Mouse (Mus musculus) G1E (cell line): ENCODE data around the gene Dnajb2. TPM values are rescaled to one million over a fixed set of nuclear protein-coding genes. Genes with fewer than 3 reads are reported as not detected.

Source experiments
- ATAC-seq: 2 replicates; pipeline ENCODE4 v1.8.0; 2016; ENCODE audit warnings: mild to moderate bottlenecking; ENCODE audit not compliant: insufficient number of reproducible peaks, poor library complexity, low FRiP score, severe bottlenecking; ENCODE audit errors: extremely low read depth
- DNase-seq: peaks from one replicate; pipeline ENCODE4 v3.0.0; 2012; ENCODE audit warnings: low spot score
- H3K27me3 ChIP-seq: 2 replicates; pipeline ENCODE4 v1.6.1; 2012; ENCODE audit warnings: mild to moderate bottlenecking, low read length, inconsistent platforms; ENCODE audit not compliant: insufficient read depth
- H3K36me3 ChIP-seq: replicated peaks from 2 replicates; pipeline ENCODE3; 2012; ENCODE audit warnings: mild to moderate bottlenecking, inconsistent platforms
- H3K4me1 ChIP-seq: 2 replicates; pipeline ENCODE4 v1.6.1; 2012; ENCODE audit warnings: low read depth, low read length, inconsistent platforms, mixed read lengths; ENCODE audit not compliant: insufficient read depth
- H3K4me3 ChIP-seq: 2 replicates; pipeline ENCODE4 v1.5.1; 2012; ENCODE audit warnings: low read depth, mild to moderate bottlenecking, inconsistent platforms, low read length, moderate library complexity, mixed read lengths
- H3K9me3 ChIP-seq: replicated peaks from 2 replicates; pipeline ENCODE4 v1.6.1; 2012; ENCODE audit warnings: inconsistent platforms
- CTCF ChIP-seq: IDR thresholded peaks from 2 replicates; pipeline ENCODE4 v1.5.1; 2012; ENCODE audit warnings: low read depth, low read length, inconsistent platforms, mixed read lengths
- GATA1 ChIP-seq: IDR thresholded peaks from 2 replicates; pipeline ENCODE4 v1.6.1; 2012; ENCODE audit warnings: borderline replicate concordance, low read length, inconsistent platforms, mixed read lengths
- GATA2 ChIP-seq: IDR thresholded peaks from 2 replicates; pipeline ENCODE4 v1.6.1; 2012; ENCODE audit warnings: low read depth, low read length, inconsistent platforms, borderline replicate concordance
- POLR2AphosphoS5 ChIP-seq: IDR thresholded peaks from 2 replicates; pipeline ENCODE4 v1.6.1; 2012; ENCODE audit warnings: low read depth, low read length, inconsistent platforms; ENCODE audit not compliant: insufficient replicate concordance
- TAL1 ChIP-seq: conservative IDR thresholded peaks from 2 replicates; pipeline ENCODE4 v1.6.1; 2012; ENCODE audit warnings: low read depth, low read length, inconsistent platforms, mixed read lengths
- polyA plus RNA-seq: library from polyadenylated mRNA; stranded (reverse); fragments of >175 nt; gene quantifications from 2 replicates; pipeline ENCODE4 v1.2.3, GENCODE M21; 2012
- total RNA-seq, 2 experiments: library from RNA; stranded (forward) in 1 of 2; stranded (reverse) in 1 of 2; fragments of 200-1000 nt in 1 of 2; fragments of >200 nt in 1 of 2; fragmentation: Nextera tagmentation in 1 of 2; gene quantifications; 2 replicates each; pipeline ENCODE4 v1.2.3; 2014 to 2017

Dnajb2 gene
- total and polyA plus RNA-seq, 3 experiments: 11.1 to 63.3 (median 13.9) TPM

- H3K4me3 ChIP-seq: no peak overlapping the region
- H3K4me1 ChIP-seq: 0 out of 2 replicates have a peak, but pooled peaks cover 2% of the 10 kb centered on the region
- DNase-seq: no peak
- TF ChIP-seq POLR2AphosphoS5 (no peak), GATA2 (no peak), CTCF (no peak), TAL1 (no peak), GATA1 (no peak)
- no peaks in the 10 kb centered on the region for H3K36me3 ChIP-seq
- no peaks in the 10 kb centered on the region for H3K9me3 ChIP-seq
- no peak for ATAC-seq
- H3K27me3 ChIP-seq: peaks cover 28% of the 10 kb centered on the region
Measured at GRCm38 (mm10) chr1:75289888-75290431, 53.8 kb downstream of the Dnajb2 start.

- H3K4me1 ChIP-seq: 0 out of 2 replicates have a peak, but pooled peaks cover 2% of the 10 kb centered on the region
- H3K27me3 ChIP-seq: peaks cover 28% of the 10 kb centered on the region
- H3K4me3 ChIP-seq: no peak overlapping the region
- TF ChIP-seq GATA1 (no peak), TAL1 (no peak), CTCF (no peak), POLR2AphosphoS5 (no peak), GATA2 (no peak)
- H3K36me3 ChIP-seq: no peaks in the 10 kb centered on the region
- DNase-seq (peak; percentile 21), ATAC-seq (no peak)
- no peaks in the 10 kb centered on the region for H3K9me3 ChIP-seq
Measured at GRCm38 (mm10) chr1:75290582-75290981, 54.4 kb downstream of the Dnajb2 start.

- H3K9me3 ChIP-seq: no peaks in the 10 kb centered on the region
- DNase-seq: no peak
- peaks cover 32% of the 10 kb centered on the region for H3K27me3 ChIP-seq
- no peaks in the 10 kb centered on the region for H3K36me3 ChIP-seq
- TF ChIP-seq GATA1: no peak
- TF ChIP-seq CTCF: no peak
- TF ChIP-seq POLR2AphosphoS5: no peak
- TF ChIP-seq GATA2: no peak
- no peak for TF ChIP-seq TAL1
- H3K4me1 ChIP-seq: 0 out of 2 replicates have a peak, but pooled peaks cover 2% of the 10 kb centered on the region
- ATAC-seq: no peak
- no peak overlapping the region for H3K4me3 ChIP-seq
Measured at GRCm38 (mm10) chr1:75291321-75291720, 55.1 kb downstream of the Dnajb2 start.

DNA sequence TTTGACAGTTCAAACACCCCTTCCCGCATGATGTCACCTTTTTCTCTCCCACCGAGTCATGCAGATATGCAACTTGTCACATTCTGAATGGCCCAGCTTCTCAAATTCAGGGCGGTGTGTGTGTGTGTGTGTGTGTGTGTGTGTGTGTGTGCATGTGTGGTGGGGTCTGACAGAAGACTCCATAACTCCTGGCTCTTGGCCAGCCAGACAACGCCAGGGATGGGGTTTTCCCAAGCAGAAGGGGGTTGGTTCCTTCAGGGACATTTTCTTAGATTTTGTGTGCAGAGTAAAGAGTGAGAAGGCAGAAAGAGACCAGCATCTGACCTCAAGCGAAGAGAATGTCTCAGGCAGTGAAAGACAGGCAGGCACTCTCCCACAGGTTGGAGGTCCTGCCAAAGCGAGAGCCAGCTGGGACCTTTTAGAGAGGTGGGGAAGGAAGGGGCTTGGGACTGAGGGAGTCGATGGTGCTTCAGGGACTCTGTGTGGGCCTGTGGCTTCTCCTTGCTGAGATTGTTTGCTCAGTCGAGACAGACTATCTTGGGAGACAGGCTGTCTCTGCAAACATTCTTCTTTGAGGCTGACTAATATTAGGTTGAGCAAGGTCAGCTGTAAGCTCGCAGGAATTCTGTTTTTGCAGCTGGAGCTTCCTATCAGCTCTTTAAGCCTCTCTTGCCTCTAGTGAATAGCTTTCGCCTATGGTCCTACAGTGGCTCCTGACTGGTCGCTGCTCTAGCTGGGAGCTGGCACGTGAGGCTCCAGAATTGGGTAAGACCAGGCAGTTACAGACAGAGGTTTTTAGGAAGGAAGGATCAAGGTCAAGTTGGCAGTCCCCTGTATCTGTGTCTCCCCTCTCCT is 56.5 kb downstream of the Dnajb2 start:
- no peaks in the 10 kb centered on the region for H3K36me3 ChIP-seq
- TF ChIP-seq TAL1 (no peak), POLR2AphosphoS5 (no peak), GATA1 (no peak), CTCF (no peak), GATA2 (no peak)
- H3K9me3 ChIP-seq: no peaks in the 10 kb centered on the region
- H3K4me3 ChIP-seq: no peak overlapping the region
- 0 out of 2 replicates have a peak, but pooled peaks cover 2% of the 10 kb centered on the region for H3K4me1 ChIP-seq
- H3K27me3 ChIP-seq: peaks cover 28% of the 10 kb centered on the region
- ATAC-seq (no peak), DNase-seq (no peak)

DNA sequence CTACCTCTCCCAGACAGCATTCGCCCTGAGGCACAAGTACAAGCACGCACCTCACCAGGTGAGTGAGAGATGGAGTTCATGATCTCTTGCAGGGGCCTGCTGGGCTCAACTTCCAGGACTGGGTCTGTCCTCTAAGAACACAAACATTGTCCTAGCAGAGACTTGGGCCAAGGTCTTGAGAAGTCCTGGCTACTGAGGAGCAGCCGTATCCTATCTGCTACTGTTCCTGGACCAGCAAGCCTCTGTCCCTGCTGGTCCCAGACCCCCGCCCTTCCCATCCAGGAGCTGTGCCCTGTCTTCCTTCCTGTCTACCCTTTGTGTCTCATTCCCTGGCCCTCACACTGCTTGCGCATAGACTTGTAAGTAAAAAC is 57.1 kb downstream of the Dnajb2 start:
- H3K9me3 ChIP-seq: no peaks in the 10 kb centered on the region
- H3K4me3 ChIP-seq: no peak overlapping the region
- H3K27me3 ChIP-seq: peaks cover 30% of the 10 kb centered on the region
- H3K36me3 ChIP-seq: no peaks in the 10 kb centered on the region
- TF ChIP-seq TAL1: no peak
- TF ChIP-seq GATA1: no peak
- no peak for TF ChIP-seq POLR2AphosphoS5
- no peak for TF ChIP-seq CTCF
- TF ChIP-seq GATA2: no peak
- ATAC-seq: no peak
- H3K4me1 ChIP-seq: 0 out of 2 replicates have a peak, but pooled peaks cover 2% of the 10 kb centered on the region
- DNase-seq: no peak

- Histone ChIP-seq H3K36me3 (no peaks in the 10 kb centered on the region), H3K9me3 (no peaks in the 10 kb centered on the region), H3K4me1 (0 out of 2 replicates have a peak, but pooled peaks cover 2% of the 10 kb centered on the region), H3K4me3 (no peak overlapping the region), H3K27me3 (peaks cover 23% of the 10 kb centered on the region)
- DNase-seq: no peak
- TF ChIP-seq GATA2 (no peak), POLR2AphosphoS5 (no peak), GATA1 (no peak), TAL1 (no peak), CTCF (no peak)
- no peak for ATAC-seq
Measured at GRCm38 (mm10) chr1:75294294-75294693, 58.1 kb downstream of the Dnajb2 start.

Other genes starting within 250 kb of the Dnajb2 start
Only the 20 nearest of the 21 such genes appear.
- 2.5 and 5.1 TPM in 2 replicates for gene Nhej1, start 111.2 kb upstream of the Dnajb2 start, total RNA-seq (2014; fragmentation: Nextera tagmentation)
- 12.3 and 12.4 TPM in 2 replicates for gene Nhej1, start 111.2 kb upstream of the Dnajb2 start, total RNA-seq (2017)
- gene Nhej1, start 111.2 kb upstream of the Dnajb2 start, polyA plus RNA-seq: 0.40 and 0.47 TPM in 2 replicates
- gene Slc23a3, start 102.5 kb upstream of the Dnajb2 start, total RNA-seq (2014; fragmentation: Nextera tagmentation): 0.83 and 1.5 TPM in 2 replicates
- gene Slc23a3, start 102.5 kb upstream of the Dnajb2 start, total RNA-seq (2017): 0.22 and 0.29 TPM in 2 replicates
- 0.03 TPM in 1 of 2 replicates, not detected in the other for gene Slc23a3, start 102.5 kb upstream of the Dnajb2 start, polyA plus RNA-seq
- gene Cnppd1, start 93.7 kb upstream of the Dnajb2 start, total RNA-seq (2014; fragmentation: Nextera tagmentation): 77.3 and 93.4 TPM in 2 replicates
- gene Cnppd1, start 93.7 kb upstream of the Dnajb2 start, total RNA-seq (2017): 140 and 143 TPM in 2 replicates
- 83.2 and 105 TPM in 2 replicates for gene Cnppd1, start 93.7 kb upstream of the Dnajb2 start, polyA plus RNA-seq
- gene Retreg2, start 93.6 kb upstream of the Dnajb2 start, total RNA-seq (2014; fragmentation: Nextera tagmentation): 85.7 and 93.8 TPM in 2 replicates
- gene Retreg2, start 93.6 kb upstream of the Dnajb2 start, total RNA-seq (2017): 111 and 120 TPM in 2 replicates
- gene Retreg2, start 93.6 kb upstream of the Dnajb2 start, polyA plus RNA-seq: 101 and 112 TPM in 2 replicates
- 45.8 and 58.0 TPM in 2 replicates for gene Zfand2b, start 67.8 kb upstream of the Dnajb2 start, total RNA-seq (2014; fragmentation: Nextera tagmentation)
- 47.7 and 53.7 TPM in 2 replicates for gene Zfand2b, start 67.8 kb upstream of the Dnajb2 start, total RNA-seq (2017)
- 21.0 and 24.2 TPM in 2 replicates for gene Zfand2b, start 67.8 kb upstream of the Dnajb2 start, polyA plus RNA-seq
- 19.5 and 132 TPM in 2 replicates for gene Abcb6, start 56.0 kb upstream of the Dnajb2 start, total RNA-seq (2014; fragmentation: Nextera tagmentation)
- 25.0 and 28.1 TPM in 2 replicates for gene Abcb6, start 56.0 kb upstream of the Dnajb2 start, total RNA-seq (2017)
- 5.4 and 9.5 TPM in 2 replicates for gene Abcb6, start 56.0 kb upstream of the Dnajb2 start, polyA plus RNA-seq
- 47.5 and 50.4 TPM in 2 replicates for gene Ankzf1, start 44.3 kb upstream of the Dnajb2 start, total RNA-seq (2014; fragmentation: Nextera tagmentation)
- gene Ankzf1, start 44.3 kb upstream of the Dnajb2 start, total RNA-seq (2017): 57.4 and 69.3 TPM in 2 replicates
- gene Ankzf1, start 44.3 kb upstream of the Dnajb2 start, polyA plus RNA-seq: 17.0 and 22.9 TPM in 2 replicates
- 40.0 and 46.2 TPM in 2 replicates for gene Atg9a, start 44.2 kb upstream of the Dnajb2 start, total RNA-seq (2014; fragmentation: Nextera tagmentation)
- 16.2 and 16.3 TPM in 2 replicates for gene Atg9a, start 44.2 kb upstream of the Dnajb2 start, total RNA-seq (2017)
- gene Atg9a, start 44.2 kb upstream of the Dnajb2 start, polyA plus RNA-seq: 34.2 and 47.5 TPM in 2 replicates
- 10.1 and 19.2 TPM in 2 replicates for gene Glb1l, start 25.6 kb upstream of the Dnajb2 start, total RNA-seq (2014; fragmentation: Nextera tagmentation)
- 11.0 and 12.5 TPM in 2 replicates for gene Glb1l, start 25.6 kb upstream of the Dnajb2 start, total RNA-seq (2017)
- gene Glb1l, start 25.6 kb upstream of the Dnajb2 start, polyA plus RNA-seq: 0.29 and 0.83 TPM in 2 replicates
- gene Stk16, start 25.6 kb upstream of the Dnajb2 start, total RNA-seq (2014; fragmentation: Nextera tagmentation): 59.4 and 78.2 TPM in 2 replicates
- 70.7 and 72.6 TPM in 2 replicates for gene Stk16, start 25.6 kb upstream of the Dnajb2 start, total RNA-seq (2017)
- gene Stk16, start 25.6 kb upstream of the Dnajb2 start, polyA plus RNA-seq: 114 and 133 TPM in 2 replicates
- 201 and 287 TPM in 2 replicates for gene Tuba4a, start 16.5 kb upstream of the Dnajb2 start, total RNA-seq (2014; fragmentation: Nextera tagmentation)
- 156 and 175 TPM in 2 replicates for gene Tuba4a, start 16.5 kb upstream of the Dnajb2 start, total RNA-seq (2017)
- 38.6 and 61.0 TPM in 2 replicates for gene Tuba4a, start 16.5 kb upstream of the Dnajb2 start, polyA plus RNA-seq
- not detected in 2 replicates for gene A630095N17Rik, start 4.3 kb upstream of the Dnajb2 start, total RNA-seq (2014; fragmentation: Nextera tagmentation)
- gene A630095N17Rik, start 4.3 kb upstream of the Dnajb2 start, total RNA-seq (2017): not detected in 2 replicates
- gene A630095N17Rik, start 4.3 kb upstream of the Dnajb2 start, polyA plus RNA-seq: not detected in 2 replicates
- not detected in 2 replicates for gene Ptprn, start 28.1 kb downstream of the Dnajb2 start, total RNA-seq (2014; fragmentation: Nextera tagmentation)
- 0.11 TPM in 1 of 2 replicates, not detected in the other for gene Ptprn, start 28.1 kb downstream of the Dnajb2 start, total RNA-seq (2017)
- gene Ptprn, start 28.1 kb downstream of the Dnajb2 start, polyA plus RNA-seq: 0.03 and 0.08 TPM in 2 replicates
- not detected in 2 replicates for gene Resp18, start 42.0 kb downstream of the Dnajb2 start, total RNA-seq (2014; fragmentation: Nextera tagmentation)
- gene Resp18, start 42.0 kb downstream of the Dnajb2 start, total RNA-seq (2017): not detected in 2 replicates
- not detected in 2 replicates for gene Resp18, start 42.0 kb downstream of the Dnajb2 start, polyA plus RNA-seq
- 56.3 and 73.7 TPM in 2 replicates for gene Dnpep, start 81.6 kb downstream of the Dnajb2 start, total RNA-seq (2014; fragmentation: Nextera tagmentation)
- 38.7 and 47.2 TPM in 2 replicates for gene Dnpep, start 81.6 kb downstream of the Dnajb2 start, total RNA-seq (2017)
- 69.4 and 79.0 TPM in 2 replicates for gene Dnpep, start 81.6 kb downstream of the Dnajb2 start, polyA plus RNA-seq
- gene Des, start 123.9 kb downstream of the Dnajb2 start, total RNA-seq (2014; fragmentation: Nextera tagmentation): 12.9 and 19.0 TPM in 2 replicates
- 3.4 and 5.6 TPM in 2 replicates for gene Des, start 123.9 kb downstream of the Dnajb2 start, total RNA-seq (2017)
- 12.7 and 13.8 TPM in 2 replicates for gene Des, start 123.9 kb downstream of the Dnajb2 start, polyA plus RNA-seq
- 1.9 and 7.7 TPM in 2 replicates for gene Speg, start 138.9 kb downstream of the Dnajb2 start, total RNA-seq (2014; fragmentation: Nextera tagmentation)
- gene Speg, start 138.9 kb downstream of the Dnajb2 start, total RNA-seq (2017): 1.9 and 2.3 TPM in 2 replicates
- gene Speg, start 138.9 kb downstream of the Dnajb2 start, polyA plus RNA-seq: 10.3 and 12.6 TPM in 2 replicates
- 179 and 182 TPM in 2 replicates for gene Gmppa, start 199.5 kb downstream of the Dnajb2 start, total RNA-seq (2014; fragmentation: Nextera tagmentation)
- 178 and 183 TPM in 2 replicates for gene Gmppa, start 199.5 kb downstream of the Dnajb2 start, total RNA-seq (2017)
- 328 and 349 TPM in 2 replicates for gene Gmppa, start 199.5 kb downstream of the Dnajb2 start, polyA plus RNA-seq
- 1.1 and 2.9 TPM in 2 replicates for gene Asic4, start 214.0 kb downstream of the Dnajb2 start, total RNA-seq (2014; fragmentation: Nextera tagmentation)
- gene Asic4, start 214.0 kb downstream of the Dnajb2 start, total RNA-seq (2017): 1.7 and 2.6 TPM in 2 replicates
- gene Asic4, start 214.0 kb downstream of the Dnajb2 start, polyA plus RNA-seq: 8.7 and 8.8 TPM in 2 replicates
- 19.9 and 23.6 TPM in 2 replicates for gene Chpf, start 242.9 kb downstream of the Dnajb2 start, total RNA-seq (2014; fragmentation: Nextera tagmentation)
- gene Chpf, start 242.9 kb downstream of the Dnajb2 start, total RNA-seq (2017): 12.0 and 16.6 TPM in 2 replicates
- 119 and 121 TPM in 2 replicates for gene Chpf, start 242.9 kb downstream of the Dnajb2 start, polyA plus RNA-seq